Mouse (Mus musculus) intestine, embryonic 16.5 days (tissue): ENCODE results near the gene Fam192a. TPM values are rescaled to one million over a fixed set of nuclear protein-coding genes. Genes with fewer than 3 reads are reported as not detected.

Experiments used
- ATAC-seq: fragments of 200-750 bp; cut with Nextera tagmentation; 2 replicates; pipeline ENCODE4 v1.8.0; 2017; ENCODE audit warnings: moderate TSS enrichment, moderate library complexity
- H3K27ac ChIP-seq: fragments of 300-500 bp; sonication (generic); 2 replicates; pipeline ENCODE4 v1.5.1; 2014; ENCODE audit warnings: mild to moderate bottlenecking, low read length
- H3K27me3 ChIP-seq: fragments of 300-500 bp; sonication (generic); replicated peaks from 2 replicates; pipeline ENCODE4 v1.6.1; 2014; ENCODE audit warnings: low read length, control low read depth, mixed read lengths; ENCODE audit not compliant: control insufficient read depth, insufficient read depth
- H3K36me3 ChIP-seq: fragments of 300-500 bp; sonication (generic); 2 replicates; pipeline ENCODE4 v1.6.1; 2014; ENCODE audit warnings: low read length, control low read depth; ENCODE audit not compliant: control insufficient read depth, insufficient read depth
- H3K4me1 ChIP-seq: fragments of 300-500 bp; sonication (generic); 2 replicates; pipeline ENCODE4 v1.6.1; 2014; ENCODE audit warnings: low read length, control low read depth, mixed read lengths; ENCODE audit not compliant: control insufficient read depth, insufficient read depth
- H3K4me2 ChIP-seq: fragments of 300-500 bp; sonication (generic); 2 replicates; pipeline ENCODE4 v1.6.1; 2014; ENCODE audit warnings: low read depth, low read length, control low read depth
- H3K4me3 ChIP-seq: fragments of 300-500 bp; sonication (generic); 2 replicates; pipeline ENCODE4 v1.5.1; 2014; ENCODE audit warnings: mild to moderate bottlenecking, low read length
- H3K9ac ChIP-seq: fragments of 300-500 bp; sonication (generic); 2 replicates; pipeline ENCODE4 v1.6.1; 2014; ENCODE audit warnings: low read depth, low read length
- H3K9me3 ChIP-seq: fragments of 300-500 bp; sonication (generic); 2 replicates; pipeline ENCODE4 v1.6.1; 2016; ENCODE audit warnings: low read length, control low read depth; ENCODE audit not compliant: control insufficient read depth
- WGBS: fragments of 180-500 bp; shearing (Covaris S2); extraction: QIAGEN DNeasy Blood & Tissue Kit; methylation state at CpG from one replicate; pipeline ENCODE4 v1.1.7; 2014; 5-methylcytosine and 5-hydroxymethylcytosine counted together
- polyA plus RNA-seq: library from polyadenylated mRNA; unstranded; fragments of >200 nt; fragmentation: Nextera tagmentation; extraction: Ambion mirVana; gene quantifications from 2 replicates; pipeline ENCODE4 v1.2.1, GENCODE M21; 2015

Fam192a gene
- polyA plus RNA-seq, 1 experiment from 2014 or later = 56.4 TPM

GRCm38 (mm10) chr8:94564421-94564820 is 37.4 kb downstream of the Fam192a start:
- ATAC-seq = no peak
- Histone ChIP-seq H3K27me3 (no peaks in the 10 kb centered on the region), H3K9me3 (no peaks in the 10 kb centered on the region), H3K4me2 (no peak overlapping the region), H3K9ac (no peak overlapping the region), H3K4me1 (no peaks in the 10 kb centered on the region), H3K4me3 (no peak overlapping the region), H3K36me3 (no peaks in the 10 kb centered on the region), H3K27ac (no peak overlapping the region)

DNA sequence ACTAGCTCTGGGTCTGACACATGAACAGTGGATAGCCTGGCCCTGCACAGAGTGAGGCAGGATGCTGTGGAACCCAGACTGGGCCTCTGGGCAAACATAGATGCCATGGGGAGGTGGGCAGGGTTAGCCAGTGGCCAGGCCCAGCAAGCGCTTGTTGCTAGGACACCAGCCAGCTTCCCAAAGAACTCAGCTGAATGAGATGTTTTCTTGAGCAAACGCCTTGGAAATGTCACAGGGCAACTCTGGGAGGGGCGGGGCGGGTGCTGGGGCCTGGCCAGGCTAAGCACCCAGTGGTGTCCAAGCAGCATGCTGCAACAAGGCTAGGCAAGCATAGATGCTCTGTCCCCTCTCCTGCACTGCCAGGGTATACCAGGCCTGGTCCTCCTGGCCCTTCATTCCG is 40.5 kb downstream of the Fam192a start:
- Histone ChIP-seq H3K27me3 (no peaks in the 10 kb centered on the region), H3K4me2 (no peak overlapping the region), H3K27ac (no peak overlapping the region), H3K9me3 (no peaks in the 10 kb centered on the region), H3K4me3 (no peak overlapping the region), H3K9ac (no peak overlapping the region), H3K4me1 (no peaks in the 10 kb centered on the region), H3K36me3 (no peaks in the 10 kb centered on the region)
- 52% methylated on average over 5 of the region's 5 CpGs for WGBS
- ATAC-seq = no peak

DNA sequence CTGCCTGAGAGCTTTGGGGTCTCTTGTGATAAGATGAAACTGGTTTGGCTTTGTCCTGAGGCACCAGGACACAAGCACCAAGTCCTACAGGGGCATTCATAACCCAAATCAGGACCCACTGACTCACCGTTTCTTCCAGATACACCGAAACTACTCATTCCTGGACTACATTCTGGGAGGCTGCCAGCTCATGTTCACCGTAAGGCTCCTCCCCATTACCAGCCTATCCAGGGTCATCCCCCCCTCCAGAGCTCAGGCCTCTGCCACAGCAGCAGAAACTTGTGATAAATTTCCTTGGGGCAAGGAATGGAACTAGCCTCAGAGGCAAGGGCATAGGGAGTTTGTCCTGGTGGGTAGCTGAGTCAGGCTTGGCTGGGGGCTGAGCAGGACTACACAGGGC is 44.5 kb downstream of the Fam192a start:
- H3K9me3 ChIP-seq = no peaks in the 10 kb centered on the region
- no peak overlapping the region for H3K4me3 ChIP-seq
- 58% methylated on average over 3 of the region's 3 CpGs for WGBS
- no peak overlapping the region for H3K9ac ChIP-seq
- H3K36me3 ChIP-seq = no peaks in the 10 kb centered on the region
- no peak overlapping the region for H3K27ac ChIP-seq
- H3K4me1 ChIP-seq = no peaks in the 10 kb centered on the region
- no peak for ATAC-seq
- H3K27me3 ChIP-seq = no peaks in the 10 kb centered on the region
- H3K4me2 ChIP-seq = no peak overlapping the region

DNA sequence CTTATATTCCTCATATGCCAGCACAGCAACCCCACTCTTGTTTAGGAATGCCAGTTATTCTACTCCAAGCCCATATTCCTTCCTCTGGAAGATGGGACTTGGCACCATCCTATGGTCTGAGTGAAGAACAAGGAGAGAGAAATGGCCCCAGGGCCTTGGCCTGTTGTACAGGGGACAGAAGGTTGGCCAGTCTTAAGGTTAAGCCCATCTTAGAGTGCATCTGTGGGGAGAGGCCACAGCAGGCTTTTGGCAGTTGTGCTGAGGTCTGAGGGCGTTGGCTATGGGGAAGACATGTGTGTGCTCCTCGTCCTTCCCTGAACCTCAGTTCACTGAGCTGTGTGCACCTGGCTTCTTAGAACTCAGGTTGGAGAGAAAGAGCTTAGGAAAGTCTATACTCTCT is 49.1 kb downstream of the Fam192a start:
- H3K4me2 ChIP-seq = no peak overlapping the region
- no peak for ATAC-seq
- no peak overlapping the region for H3K4me3 ChIP-seq
- H3K36me3 ChIP-seq = no peaks in the 10 kb centered on the region
- no peaks in the 10 kb centered on the region for H3K9me3 ChIP-seq
- no peak overlapping the region for H3K9ac ChIP-seq
- 89% methylated on average over 2 of the region's 2 CpGs for WGBS
- H3K4me1 ChIP-seq = no peaks in the 10 kb centered on the region
- no peaks in the 10 kb centered on the region for H3K27me3 ChIP-seq
- H3K27ac ChIP-seq = no peak overlapping the region

DNA sequence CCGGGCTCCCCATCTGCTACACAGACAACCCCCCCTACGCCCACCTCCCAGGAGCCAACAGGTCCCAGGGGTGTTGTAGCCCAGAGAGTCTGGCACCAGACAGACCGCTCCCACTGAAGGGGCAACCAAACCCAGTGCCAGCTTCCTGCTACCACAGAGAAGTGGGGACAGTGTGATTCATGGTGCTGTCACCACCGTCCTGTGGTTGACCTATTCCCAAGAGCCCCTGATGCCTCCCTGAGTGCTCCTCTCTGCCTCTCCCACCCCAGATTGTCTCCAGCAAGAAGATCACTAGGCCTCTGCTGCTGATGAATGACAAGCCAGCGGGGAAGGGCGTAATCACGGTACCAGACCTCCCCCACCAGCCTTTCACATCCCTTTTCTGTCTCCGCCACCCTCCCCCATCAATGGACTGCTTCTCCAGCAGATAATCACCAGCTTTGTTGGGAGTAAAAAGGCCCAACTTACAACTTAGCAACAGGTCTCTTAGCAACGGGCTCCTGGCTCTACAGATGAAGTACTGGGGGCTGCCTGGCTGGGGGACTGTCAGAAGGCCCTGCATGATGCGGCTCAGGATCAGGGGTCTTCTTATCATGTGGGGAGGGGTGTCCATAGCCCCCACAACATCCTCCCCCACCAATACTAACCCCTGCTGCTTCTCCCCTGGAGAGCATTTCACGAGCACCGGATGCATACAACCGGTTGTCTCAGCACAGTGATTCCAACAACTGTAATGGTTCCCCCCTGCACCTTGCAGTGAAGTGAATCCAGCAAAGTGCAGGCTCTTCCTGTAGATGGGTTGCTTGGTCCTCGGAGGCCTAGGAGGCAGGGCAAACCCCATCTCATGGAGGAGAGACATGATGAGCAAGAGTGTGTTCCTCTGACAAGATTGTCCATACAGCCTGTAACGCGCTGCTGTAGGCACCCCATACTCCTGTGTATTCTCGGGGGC is 50.0 kb downstream of the Fam192a start:
- Histone ChIP-seq H3K27ac (no peak overlapping the region), H3K9ac (no peak overlapping the region), H3K27me3 (no peaks in the 10 kb centered on the region), H3K4me1 (no peaks in the 10 kb centered on the region), H3K36me3 (no peaks in the 10 kb centered on the region), H3K9me3 (no peaks in the 10 kb centered on the region), H3K4me2 (no peak overlapping the region), H3K4me3 (no peak overlapping the region)
- 55% methylated on average over 17 of the region's 17 CpGs for WGBS
- ATAC-seq = no peak

DNA sequence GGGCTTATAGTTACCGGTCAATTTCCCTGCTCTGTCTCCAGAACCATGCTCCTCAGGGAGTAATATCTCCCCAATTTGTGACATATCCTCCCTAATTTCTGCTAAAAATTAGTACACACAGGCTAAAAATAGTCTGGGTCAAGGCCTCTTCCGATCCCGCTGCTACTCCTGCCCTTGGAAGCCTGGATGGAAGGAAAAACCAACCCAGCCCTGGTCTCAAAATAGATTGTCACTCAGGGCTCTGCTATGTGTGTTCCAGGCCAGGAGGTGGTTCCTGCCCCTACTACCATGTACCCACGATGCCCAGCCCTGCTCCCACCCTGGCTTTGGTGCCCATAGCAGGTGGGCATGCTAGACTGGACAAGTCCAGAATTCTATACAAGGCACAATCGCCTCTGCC is 51.8 kb downstream of the Fam192a start:
- no peaks in the 10 kb centered on the region for H3K36me3 ChIP-seq
- H3K27ac ChIP-seq = no peak overlapping the region
- ATAC-seq = no peak
- no peaks in the 10 kb centered on the region for H3K27me3 ChIP-seq
- no peaks in the 10 kb centered on the region for H3K9me3 ChIP-seq
- no peaks in the 10 kb centered on the region for H3K4me1 ChIP-seq
- H3K9ac ChIP-seq = no peak overlapping the region
- WGBS = 82% methylated on average over 5 of the region's 5 CpGs
- H3K4me2 ChIP-seq = no peak overlapping the region
- no peak overlapping the region for H3K4me3 ChIP-seq

DNA sequence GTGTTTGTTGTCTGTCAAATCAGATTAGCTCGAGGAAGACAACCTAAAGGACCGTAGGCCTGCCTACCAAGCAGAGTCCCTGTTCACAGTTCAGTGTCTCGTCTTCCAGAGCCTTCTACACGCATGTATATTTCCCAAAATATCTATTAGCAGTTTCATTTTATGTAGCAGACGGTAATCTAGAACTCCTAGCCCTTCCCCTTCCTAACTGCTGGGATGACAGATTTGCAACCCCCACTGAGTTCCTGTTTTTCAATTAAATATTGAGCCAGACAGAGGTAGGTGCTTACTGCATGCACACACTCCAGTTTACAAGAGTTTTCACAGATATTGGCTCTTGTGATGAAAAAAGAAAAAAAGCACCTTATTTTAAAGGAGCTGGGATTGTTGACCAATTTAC is 52.3 kb downstream of the Fam192a start:
- Histone ChIP-seq H3K27me3 (no peaks in the 10 kb centered on the region), H3K36me3 (no peaks in the 10 kb centered on the region), H3K9ac (no peak overlapping the region), H3K9me3 (no peaks in the 10 kb centered on the region), H3K27ac (no peak overlapping the region), H3K4me3 (no peak overlapping the region), H3K4me2 (no peak overlapping the region), H3K4me1 (no peaks in the 10 kb centered on the region)
- ATAC-seq = no peak
- WGBS = 67% methylated on average over 5 of the region's 5 CpGs

DNA sequence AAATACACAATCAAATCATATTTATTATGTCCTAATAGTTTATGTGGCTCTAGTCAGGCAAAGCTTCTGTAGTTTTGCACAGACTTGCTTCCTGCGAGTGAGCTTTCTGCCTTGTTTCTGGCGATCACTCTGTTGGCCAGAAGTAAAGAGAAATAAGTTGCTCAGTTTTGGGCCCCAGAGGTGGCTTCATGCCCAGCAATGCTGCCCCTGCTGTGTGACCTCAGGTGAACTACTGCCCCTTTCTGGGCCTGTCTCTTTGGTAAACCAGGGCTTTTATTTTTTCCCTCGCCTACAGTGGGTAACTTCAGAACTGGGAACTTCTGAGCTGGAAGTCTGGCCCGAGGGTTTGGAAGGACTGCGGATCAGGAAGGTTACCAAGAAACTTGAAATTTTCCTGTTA is 52.8 kb downstream of the Fam192a start:
- no peak overlapping the region for H3K4me3 ChIP-seq
- no peak overlapping the region for H3K4me2 ChIP-seq
- no peaks in the 10 kb centered on the region for H3K9me3 ChIP-seq
- 84% methylated on average over 5 of the region's 5 CpGs for WGBS
- no peaks in the 10 kb centered on the region for H3K4me1 ChIP-seq
- no peak overlapping the region for H3K27ac ChIP-seq
- H3K9ac ChIP-seq = no peak overlapping the region
- ATAC-seq = no peak
- H3K27me3 ChIP-seq = no peaks in the 10 kb centered on the region
- no peaks in the 10 kb centered on the region for H3K36me3 ChIP-seq

DNA sequence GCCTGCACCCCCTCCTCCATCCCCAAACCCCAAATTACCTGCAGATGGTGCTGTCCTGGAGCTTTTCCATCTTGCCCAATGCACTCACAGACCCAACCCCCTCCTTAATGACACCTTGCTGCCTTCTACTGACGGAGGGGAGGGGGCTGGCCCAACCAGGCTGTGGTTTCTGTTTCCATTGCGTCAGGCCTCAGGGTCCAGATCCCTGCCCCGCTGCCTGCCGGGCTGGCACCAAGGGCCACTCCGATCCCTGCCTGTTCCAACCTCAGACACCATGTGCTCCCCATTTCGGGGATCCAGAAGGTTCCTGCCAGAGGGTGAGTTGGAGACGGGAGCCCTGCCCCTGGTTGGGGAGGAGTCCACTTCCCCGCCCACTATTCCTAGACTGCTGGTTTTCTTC is 57.8 kb downstream of the Fam192a start:
- H3K4me2 ChIP-seq = no peak overlapping the region
- no peaks in the 10 kb centered on the region for H3K36me3 ChIP-seq
- H3K27me3 ChIP-seq = no peaks in the 10 kb centered on the region
- H3K9me3 ChIP-seq = no peaks in the 10 kb centered on the region
- no peak overlapping the region for H3K4me3 ChIP-seq
- 59% methylated on average over 8 of the region's 8 CpGs for WGBS
- H3K9ac ChIP-seq = no peak overlapping the region
- no peak overlapping the region for H3K27ac ChIP-seq
- H3K4me1 ChIP-seq = no peaks in the 10 kb centered on the region
- ATAC-seq = no peak
